Mouse (Mus musculus): Measurements from ENCODE around the gene Arid2.

The Arid2 gene

GRCm38 (mm10) chr15:96333350-96333749 is 46.0 kb downstream of the Arid2 start:
- in situ Hi-C loops (cut with MboI; ENCODE audit: unreplicated experiment in 2 of 2) = no loop called here

- in situ Hi-C loops (cut with MboI; ENCODE audit: unreplicated experiment in 2 of 2) = no loop called here
These were observed 53.6 kb downstream of the Arid2 start for GRCm38 (mm10) chr15:96340924-96341323.

GRCm38 (mm10) chr15:96342097-96342496 is 54.8 kb downstream of the Arid2 start:
- in situ Hi-C loops (cut with MboI; ENCODE audit: unreplicated experiment in 2 of 2) = no loop called here

- in situ Hi-C loops (cut with MboI; ENCODE audit: unreplicated experiment in 2 of 2) = no loop called here
These were observed 55.6 kb downstream of the Arid2 start for GRCm38 (mm10) chr15:96342871-96343270.

GRCm38 (mm10) chr15:96344591-96345285 is 57.4 kb downstream of the Arid2 start:
- in situ Hi-C loops (cut with MboI; ENCODE audit: unreplicated experiment in 2 of 2) = no loop called here

- in situ Hi-C loops (cut with MboI; ENCODE audit: unreplicated experiment in 2 of 2) = no loop called here
These were observed 58.1 kb downstream of the Arid2 start for GRCm38 (mm10) chr15:96345312-96345849.

- in situ Hi-C loops (cut with MboI; ENCODE audit: unreplicated experiment in 2 of 2) = no loop called here
These were observed 64.1 kb downstream of the Arid2 start for GRCm38 (mm10) chr15:96351432-96351831.

GRCm38 (mm10) chr15:96358871-96359270 is 71.6 kb downstream of the Arid2 start:
- in situ Hi-C loops (cut with MboI; ENCODE audit: unreplicated experiment in 2 of 2) = no loop called here

GRCm38 (mm10) chr15:96360614-96361013 is 73.3 kb downstream of the Arid2 start:
- in situ Hi-C loops (cut with MboI; ENCODE audit: unreplicated experiment in 2 of 2) = no loop called here

- in situ Hi-C loops (cut with MboI; ENCODE audit: unreplicated experiment in 2 of 2) = no loop called here
These were observed 78.0 kb downstream of the Arid2 start for GRCm38 (mm10) chr15:96365351-96365750.

- in situ Hi-C loops (cut with MboI; ENCODE audit: unreplicated experiment in 2 of 2) = no loop called here
These were observed 79.1 kb downstream of the Arid2 start for GRCm38 (mm10) chr15:96366176-96366963.

- in situ Hi-C loops (cut with MboI; ENCODE audit: unreplicated experiment in 2 of 2) = no loop called here
These were observed 84.0 kb downstream of the Arid2 start for GRCm38 (mm10) chr15:96371311-96371710.

GRCm38 (mm10) chr15:96372628-96373027 is 85.3 kb downstream of the Arid2 start:
- in situ Hi-C loops (cut with MboI; ENCODE audit: unreplicated experiment in 2 of 2) = no loop called here

- in situ Hi-C loops (cut with MboI; ENCODE audit: unreplicated experiment in 2 of 2) = no loop called here
These were observed 85.8 kb downstream of the Arid2 start for GRCm38 (mm10) chr15:96373161-96373560.

GRCm38 (mm10) chr15:96376214-96376613 is 88.9 kb downstream of the Arid2 start:
- in situ Hi-C loops (cut with MboI; ENCODE audit: unreplicated experiment in 2 of 2) = loop anchor here (25.0 kb wide), 1 partner anchor 614 kb away; no protein-coding TSS in a partner anchor

GRCm38 (mm10) chr15:96377263-96377662 is 89.9 kb downstream of the Arid2 start:
- in situ Hi-C loops (cut with MboI; ENCODE audit: unreplicated experiment in 2 of 2) = loop anchor here (25.0 kb wide), 1 partner anchor 615 kb away; no protein-coding TSS in a partner anchor

- in situ Hi-C loops (cut with MboI; ENCODE audit: unreplicated experiment in 2 of 2) = loop anchor here (25.0 kb wide), 1 partner anchor 615 kb away; no protein-coding TSS in a partner anchor
These were observed 90.4 kb downstream of the Arid2 start for GRCm38 (mm10) chr15:96377701-96378100.

GRCm38 (mm10) chr15:96382223-96382622 is 94.9 kb downstream of the Arid2 start:
- in situ Hi-C loops (cut with MboI; ENCODE audit: unreplicated experiment in 2 of 2) = loop anchor here (25.0 kb wide), 1 partner anchor 620 kb away; no protein-coding TSS in a partner anchor

- in situ Hi-C loops (cut with MboI; ENCODE audit: unreplicated experiment in 2 of 2) = loop anchor here (25.0 kb wide), 1 partner anchor 626 kb away; no protein-coding TSS in a partner anchor
These were observed 101.2 kb downstream of the Arid2 start for GRCm38 (mm10) chr15:96388565-96388964.

GRCm38 (mm10) chr15:96392878-96393277 is 105.6 kb downstream of the Arid2 start:
- in situ Hi-C loops (cut with MboI; ENCODE audit: unreplicated experiment in 2 of 2) = loop anchor here (25.0 kb wide), 1 partner anchor 631 kb away; no protein-coding TSS in a partner anchor

GRCm38 (mm10) chr15:96395071-96395470 is 107.8 kb downstream of the Arid2 start:
- in situ Hi-C loops (cut with MboI; ENCODE audit: unreplicated experiment in 2 of 2) = loop anchor here (25.0 kb wide), 1 partner anchor 633 kb away; no protein-coding TSS in a partner anchor

Measured in v-Abl transformed pro-B cells (cell line).